Mouse (Mus musculus): ENCODE results near the gene Rdh16f2.
"Not testable (repeated sequence)": the region's sequence is repeated elsewhere in the genome, so short reads cannot be mapped to it uniquely, and the experiment has no call there.

Gene Rdh16f2

DNA sequence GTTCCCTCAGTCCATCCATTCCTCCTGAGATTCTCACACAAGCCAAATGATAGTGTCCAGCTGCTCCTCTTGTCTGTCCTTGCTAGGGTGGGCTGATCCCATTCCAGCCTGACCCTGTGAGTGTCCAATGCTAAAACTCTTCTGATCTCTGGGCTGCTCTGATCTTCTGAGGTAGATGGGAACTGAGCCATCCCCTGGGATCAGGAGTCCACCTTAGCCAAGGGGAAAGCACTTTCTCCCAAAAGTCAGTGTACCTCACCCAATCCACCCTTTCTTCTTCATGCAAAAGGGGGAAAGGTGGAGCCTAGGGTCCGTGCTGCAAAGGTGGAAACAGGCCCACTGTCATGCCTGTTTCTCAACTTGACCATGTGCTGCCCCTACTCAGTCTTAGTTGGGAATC is 25.2 kb downstream of the Rdh16f2 start:
- DNase-seq (ENCODE audit: low spot score) = no peak

DNA sequence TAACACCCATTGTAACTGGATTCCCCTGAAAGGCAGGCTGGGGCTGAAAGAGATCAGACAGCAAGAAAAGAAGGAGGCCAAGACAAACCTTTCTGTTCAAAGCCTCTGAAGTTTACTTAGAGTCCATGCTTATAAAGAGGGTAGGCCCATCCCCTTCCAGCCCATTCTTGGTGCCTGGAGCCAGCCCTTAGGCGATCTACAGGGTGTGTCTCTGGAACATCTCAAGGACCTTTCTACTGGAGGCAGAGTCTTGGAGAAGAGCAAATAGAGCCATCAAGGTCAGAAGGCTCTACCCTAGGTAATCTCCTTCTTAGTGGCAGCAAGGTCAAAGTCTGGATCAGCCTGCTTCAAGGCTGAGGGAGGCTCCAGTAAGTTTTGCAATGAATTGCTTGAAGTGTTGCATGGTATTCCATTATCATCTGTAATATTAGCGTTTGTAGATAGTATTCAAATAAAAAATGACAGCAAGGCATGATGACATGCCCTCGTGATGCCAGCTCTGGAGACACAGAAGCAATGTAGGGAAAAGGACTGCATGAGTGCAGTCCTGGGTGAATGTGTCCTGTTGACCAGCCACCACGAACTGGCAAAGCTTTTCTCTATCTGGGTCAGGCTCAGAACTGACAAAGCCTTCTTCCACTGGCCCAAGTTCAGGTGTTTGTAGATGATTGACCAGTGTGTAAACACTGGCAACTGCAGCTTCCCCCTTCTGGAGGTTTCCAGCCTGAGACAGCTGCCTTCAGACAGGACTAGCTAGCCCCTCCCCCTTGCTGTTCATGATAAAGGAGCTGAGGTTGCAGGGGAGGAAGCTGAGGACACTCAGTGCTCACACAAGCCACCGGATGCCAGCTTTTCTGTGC is 27.1 kb downstream of the Rdh16f2 start:
- not testable (repeated sequence) for DNase-seq (ENCODE audit: low spot score)

DNA sequence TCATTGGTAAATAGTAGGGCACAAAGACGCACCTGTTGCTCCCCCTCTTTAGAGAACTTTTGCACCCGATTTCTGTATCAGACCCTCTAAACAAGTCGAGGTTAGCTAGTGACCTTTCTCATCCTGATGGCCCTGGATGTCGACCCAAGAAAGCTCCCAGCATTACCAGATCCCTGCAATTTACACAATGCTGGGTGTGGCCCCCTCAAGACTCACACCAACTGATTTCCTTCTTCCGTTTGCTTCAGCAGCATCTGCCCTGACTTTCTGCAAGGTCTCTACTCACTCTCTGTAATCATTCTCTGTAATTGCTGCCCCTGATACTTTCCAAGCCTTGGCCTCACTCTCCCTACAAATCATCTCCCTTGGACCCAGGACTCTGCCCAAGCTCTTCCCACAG is 30.4 kb downstream of the Rdh16f2 start:
- no peak for DNase-seq (ENCODE audit: low spot score)

DNA sequence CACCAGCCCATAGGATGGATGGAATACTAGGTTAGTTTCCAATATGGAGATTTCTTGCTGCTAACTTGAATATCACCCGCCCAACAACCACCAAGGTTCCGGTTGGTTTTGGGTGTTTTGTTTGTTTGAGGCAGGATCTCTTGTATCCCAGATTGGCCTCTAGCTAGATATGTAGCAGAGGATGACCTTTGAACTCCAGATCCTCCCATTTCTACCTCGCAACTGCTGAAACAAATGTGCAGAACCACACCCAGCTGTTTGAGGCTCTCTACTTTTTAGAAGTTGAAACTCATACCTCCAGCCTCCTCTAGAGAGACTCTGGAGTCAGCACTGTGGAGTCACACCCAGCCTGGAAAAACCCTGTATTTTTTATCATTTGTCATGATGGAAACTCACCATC is 31.2 kb downstream of the Rdh16f2 start:
- DNase-seq (ENCODE audit: low spot score) = no peak

DNA sequence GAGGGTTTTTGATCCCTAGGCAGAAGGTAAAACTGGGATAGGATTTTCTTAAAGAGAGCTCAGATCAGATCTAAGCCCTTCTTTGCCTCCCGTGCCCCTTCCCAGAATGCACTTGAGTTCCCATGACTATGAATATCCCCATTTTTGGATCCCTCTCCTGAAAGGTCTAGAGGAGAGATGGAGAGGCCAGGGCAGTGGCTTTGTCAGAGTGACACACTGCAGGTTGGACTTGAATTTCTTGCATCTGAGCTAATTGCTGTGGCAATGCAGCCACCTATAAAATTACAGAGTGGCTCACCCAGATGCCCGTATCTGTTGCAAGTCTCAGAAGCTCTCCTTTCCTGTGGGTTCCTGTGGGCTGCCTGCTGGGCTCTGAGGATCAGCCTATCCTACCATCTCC is 31.9 kb downstream of the Rdh16f2 start, which contains the start of gene Sdr9c7:
Gene Sdr9c7, plus strand, starts transcription at position 301 of the 400 bp plus-strand sequence.
- no peak for DNase-seq (ENCODE audit: low spot score)

DNA sequence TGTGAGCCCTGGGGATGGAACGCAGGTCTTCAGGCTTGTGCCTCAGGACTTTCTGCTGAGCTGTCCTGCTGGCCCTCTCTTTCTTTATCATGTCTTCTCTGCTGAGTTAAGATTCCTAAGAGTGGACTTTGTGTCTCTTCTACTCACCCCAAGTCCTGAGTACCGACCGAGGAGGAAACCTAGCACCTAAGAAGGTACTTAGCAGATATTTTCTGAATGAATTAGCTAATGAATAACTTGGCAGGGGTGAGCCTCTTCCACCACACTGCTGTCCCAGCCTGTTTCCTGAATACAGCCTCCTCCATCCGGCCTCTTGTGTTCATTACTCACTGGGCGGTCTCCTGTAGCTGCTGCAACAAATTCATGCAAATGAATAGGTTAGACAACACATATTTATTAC is 33.5 kb downstream of the Rdh16f2 start:
- DNase-seq (ENCODE audit: low spot score) = no peak

DNA sequence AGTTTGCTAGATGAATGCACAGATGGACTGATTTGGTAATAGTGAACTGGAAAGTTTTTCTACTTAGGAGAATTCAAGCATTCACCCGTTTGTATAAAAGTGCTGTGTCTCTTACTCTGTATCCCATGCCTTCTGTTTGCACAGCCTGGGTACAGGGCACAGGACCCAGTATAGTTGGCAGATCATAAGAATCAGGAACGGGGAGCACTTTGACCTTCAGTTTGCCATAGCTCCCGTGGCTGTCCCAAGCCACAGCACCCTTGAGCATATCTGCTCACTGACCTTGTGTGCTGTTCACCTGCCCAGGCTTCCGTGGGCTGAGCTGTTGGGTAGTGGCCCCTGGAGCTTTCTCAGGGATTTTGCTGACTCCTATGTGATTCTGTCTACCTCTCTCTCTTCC is 35.5 kb downstream of the Rdh16f2 start:
- DNase-seq (ENCODE audit: low spot score) = no peak

DNA sequence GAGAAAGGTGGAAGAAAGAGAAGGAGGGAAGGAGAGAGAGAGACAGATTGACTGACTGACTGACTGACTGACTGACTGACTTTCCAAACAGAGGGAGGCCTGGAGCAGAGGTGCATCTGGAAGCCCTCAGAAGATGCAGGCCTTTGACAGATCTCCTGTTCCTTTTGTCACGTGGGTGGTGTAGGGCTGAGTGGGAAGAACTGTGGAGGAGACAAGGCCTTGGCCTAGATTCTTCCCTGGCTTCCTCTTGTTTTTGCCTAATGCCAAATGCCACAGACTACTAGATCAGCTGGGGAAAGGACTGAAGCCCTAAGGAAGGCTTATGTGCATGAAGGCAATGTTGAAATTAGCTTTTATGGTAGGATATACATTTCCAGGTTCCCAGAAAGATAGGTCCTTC is 36.8 kb downstream of the Rdh16f2 start:
- DNase-seq (ENCODE audit: low spot score) = no peak

DNA sequence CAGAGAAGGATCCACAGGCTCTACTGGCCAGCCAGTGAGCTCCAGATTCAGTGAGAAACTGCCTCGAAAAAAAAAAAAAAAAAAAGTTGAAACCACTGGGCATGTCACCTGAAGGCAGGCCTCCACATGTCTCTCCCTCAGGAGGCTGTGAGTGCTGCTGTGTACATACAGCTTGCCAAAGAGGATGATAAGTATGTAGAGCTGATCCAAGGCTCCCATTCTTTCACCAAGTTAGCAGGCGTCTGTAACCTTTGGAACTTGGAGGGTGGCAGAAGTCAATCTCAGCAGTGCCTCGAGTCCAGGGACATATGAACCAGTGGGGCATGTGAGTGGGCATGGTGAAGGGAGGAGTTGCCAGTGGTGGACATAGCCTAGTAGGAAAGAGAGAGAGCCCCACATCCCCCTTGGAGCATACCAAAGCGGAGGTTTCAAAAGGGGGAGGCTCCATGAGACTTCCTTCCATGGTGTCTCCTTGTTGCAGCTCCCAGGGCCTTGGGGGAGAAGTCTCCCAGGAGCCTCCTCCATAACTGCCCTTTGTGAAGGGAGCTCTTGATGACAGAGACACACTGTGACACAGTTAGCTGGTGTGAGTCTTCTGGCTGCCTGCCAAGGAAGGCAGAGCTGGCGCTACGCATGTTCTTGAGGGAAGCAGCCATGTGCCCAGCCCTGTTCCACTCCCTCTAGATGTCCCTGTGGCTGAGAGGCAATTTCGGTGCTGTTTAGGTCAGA is 38.6 kb downstream of the Rdh16f2 start:
- DNase-seq (ENCODE audit: low spot score) = no peak

DNA sequence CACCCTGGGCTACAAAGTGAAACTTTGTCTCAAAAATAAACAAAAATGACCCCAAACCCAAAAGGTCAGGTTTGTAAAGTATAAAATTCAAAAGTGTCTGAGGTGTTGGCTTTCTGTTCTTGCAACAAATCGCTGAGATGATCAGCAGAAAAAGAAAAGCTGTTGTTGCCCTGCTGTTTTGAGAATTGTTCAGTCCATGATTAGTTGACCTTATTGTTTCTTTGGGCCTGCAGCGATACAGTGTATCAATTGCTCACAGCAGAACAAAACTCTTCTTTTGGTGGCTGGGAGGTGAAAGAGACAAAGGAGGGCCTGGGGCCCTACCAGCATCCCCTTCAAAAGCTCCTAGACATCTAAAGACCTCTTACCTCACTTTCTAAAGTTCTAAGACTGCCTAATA is 39.9 kb downstream of the Rdh16f2 start:
- no peak for DNase-seq (ENCODE audit: low spot score)

DNA sequence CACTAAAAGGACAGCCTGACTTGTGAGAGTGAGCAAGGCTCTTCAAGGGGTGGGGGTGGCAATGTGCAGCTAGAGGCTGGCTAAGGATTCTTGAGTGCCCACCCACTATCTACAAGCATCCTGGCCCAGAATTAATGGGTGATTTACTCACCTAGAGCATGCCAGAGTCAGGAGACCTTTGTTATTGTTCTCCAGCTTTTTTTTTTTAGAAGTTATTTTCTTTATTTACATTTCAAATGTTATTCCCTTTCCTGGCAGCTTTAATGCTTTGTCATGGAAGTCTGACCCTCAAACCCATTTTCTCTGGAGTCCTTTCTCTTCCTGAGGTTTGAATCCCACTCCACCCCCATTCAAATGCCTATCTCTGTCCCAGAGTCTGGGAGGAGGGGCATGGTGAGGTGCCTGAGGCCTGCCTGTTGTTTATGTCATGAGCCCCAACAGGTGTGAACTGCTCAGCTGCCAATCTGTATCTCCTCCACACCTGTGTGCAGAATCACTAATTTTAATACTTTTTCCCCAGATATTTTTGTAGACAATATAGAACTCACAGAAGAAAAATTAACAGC is 41.2 kb downstream of the Rdh16f2 start:
- no peak for DNase-seq (ENCODE audit: low spot score)

DNA sequence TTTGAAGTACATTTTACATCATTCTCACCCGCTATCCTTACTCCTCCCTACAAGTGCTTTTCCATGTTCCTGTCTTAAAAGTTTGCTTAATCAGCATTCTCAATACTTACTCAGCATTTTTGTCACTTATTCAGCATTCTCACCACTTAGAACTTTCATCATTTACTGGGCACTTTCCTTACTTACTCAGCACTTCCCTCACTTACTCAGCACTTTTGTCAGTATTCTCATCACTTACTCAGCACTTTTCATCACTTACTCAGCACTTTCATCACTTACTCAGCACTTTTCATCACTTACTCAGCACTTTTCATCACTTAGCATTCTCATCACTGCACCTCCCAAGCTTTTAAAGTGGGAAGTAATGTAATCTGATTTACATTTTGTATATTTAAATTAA is 49.3 kb downstream of the Rdh16f2 start:
- DNase-seq (ENCODE audit: low spot score) = peak; percentile 3

DNA sequence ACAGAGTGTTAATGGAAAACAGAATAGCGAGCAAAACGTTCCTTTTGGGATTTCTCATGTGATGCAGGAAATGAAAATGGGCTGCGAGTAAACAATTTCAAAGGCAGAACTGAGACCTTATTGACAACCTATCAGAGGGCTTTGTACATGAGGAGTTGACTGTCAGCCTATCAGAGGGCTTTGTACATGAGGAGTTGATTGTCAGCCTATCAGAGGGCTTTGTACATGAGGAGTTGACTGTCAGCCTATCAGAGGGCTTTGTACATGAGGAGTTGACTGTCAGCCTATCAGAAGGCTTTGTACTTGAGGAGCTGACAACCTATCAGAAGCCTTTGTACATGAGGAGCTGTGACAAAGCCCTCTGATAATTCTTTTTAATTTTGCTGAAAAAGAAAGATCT is 50.9 kb downstream of the Rdh16f2 start:
- not testable (repeated sequence) for DNase-seq (ENCODE audit: low spot score)

DNA sequence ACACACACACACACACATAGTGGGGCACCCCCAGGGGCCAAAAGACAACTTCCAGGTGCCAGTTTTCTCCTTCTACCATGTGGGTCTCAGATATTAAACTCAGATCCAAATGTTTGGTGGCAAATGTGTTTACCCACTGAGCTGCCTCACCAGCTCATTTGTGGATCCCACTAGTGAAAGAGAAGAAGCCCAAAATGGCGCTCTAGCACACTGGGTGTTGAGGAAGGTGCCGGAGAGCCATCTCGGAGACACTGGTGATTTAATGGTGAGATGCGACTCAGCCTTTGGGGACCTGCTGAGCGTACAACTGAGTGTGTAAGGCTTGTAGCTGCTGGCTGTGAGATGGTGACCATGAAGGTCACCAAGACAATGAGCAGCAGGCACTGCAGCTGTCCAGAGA is 51.4 kb downstream of the Rdh16f2 start:
- DNase-seq (ENCODE audit: low spot score) = no peak

DNA sequence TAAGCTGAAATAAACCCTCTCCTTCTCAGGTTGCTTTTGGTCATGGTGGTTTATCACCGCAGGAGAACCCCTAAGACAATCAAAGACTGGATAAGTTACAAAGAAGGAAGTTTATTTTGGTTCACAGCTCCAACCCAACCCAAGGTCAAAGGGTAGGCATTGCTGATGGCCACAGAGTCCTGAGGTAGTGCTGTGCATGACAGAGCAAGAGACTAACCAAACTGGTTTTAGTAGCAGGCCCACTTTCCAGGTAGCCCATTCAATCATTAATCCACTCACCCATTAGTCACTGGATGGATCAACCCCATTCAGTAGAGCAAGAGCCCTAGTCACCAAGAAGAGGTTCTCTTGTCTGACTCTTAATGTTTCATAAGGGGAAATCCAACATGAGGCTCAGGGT is 56.0 kb downstream of the Rdh16f2 start:
- no peak for DNase-seq (ENCODE audit: low spot score)

DNA sequence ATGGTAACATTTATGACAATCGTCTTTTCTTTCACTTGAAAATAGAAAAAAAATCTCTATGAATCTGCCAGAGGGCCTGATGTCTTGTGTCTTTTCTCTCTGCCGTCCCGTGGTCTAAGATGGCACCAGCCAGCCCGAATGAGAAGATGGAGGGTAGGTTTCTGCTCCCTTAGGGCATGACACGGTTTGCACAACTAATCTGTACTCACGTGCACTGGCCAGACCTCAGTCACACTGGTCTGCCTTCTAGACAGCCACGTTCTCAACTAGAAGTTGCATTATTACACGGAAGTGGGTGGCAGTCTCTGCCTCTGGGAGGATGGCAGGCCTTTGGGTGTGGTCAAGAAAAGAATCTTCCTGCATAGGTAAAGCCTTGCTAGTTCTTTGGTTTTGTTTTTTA is 56.8 kb downstream of the Rdh16f2 start:
- no peak for DNase-seq (ENCODE audit: low spot score)

DNA sequence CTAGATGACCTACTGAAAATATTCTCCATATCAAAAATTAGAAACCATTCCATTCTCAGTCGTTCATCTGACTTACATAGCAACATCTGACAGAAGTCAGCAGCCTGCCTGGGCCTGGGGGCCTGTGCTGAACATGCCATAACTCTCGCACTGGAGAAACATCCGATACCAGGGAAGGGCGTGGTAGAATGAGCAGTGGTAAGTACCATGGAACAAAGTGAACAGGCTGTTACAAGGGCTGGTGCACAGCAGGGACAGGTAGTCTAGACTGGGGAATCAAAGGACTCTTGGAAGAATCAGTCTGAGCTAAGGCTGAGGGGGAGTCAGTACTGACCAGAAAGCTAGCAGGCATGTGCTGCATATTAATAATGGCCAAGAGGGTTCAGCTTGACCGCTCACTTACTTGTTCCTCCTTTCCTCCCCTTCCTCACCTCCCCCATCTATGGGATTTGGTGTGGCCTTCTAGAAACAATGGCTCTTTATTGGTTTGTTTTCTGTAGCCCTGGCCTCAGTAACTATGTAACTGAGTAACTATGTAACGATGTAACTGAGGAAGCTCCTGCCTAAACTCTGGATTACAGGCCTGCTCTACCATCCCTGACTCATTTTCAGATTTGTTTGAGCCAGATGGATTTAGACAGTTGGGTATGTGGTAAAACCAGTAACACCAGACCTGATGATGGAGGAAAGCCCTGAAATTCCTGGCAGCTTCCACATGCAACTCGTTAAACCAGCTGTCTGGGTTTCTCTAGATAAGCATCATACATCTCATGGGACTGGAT is 58.5 kb downstream of the Rdh16f2 start:
- no peak for DNase-seq (ENCODE audit: low spot score)
